Mouse (Mus musculus): Measurements from ENCODE around the gene Plk2. TPM values are rescaled to one million over a fixed set of nuclear protein-coding genes. Genes with fewer than 3 reads are reported as not detected.
A peak's percentile ranks its signal among the peaks of the same experiment; 100 is the strongest.

The Plk2 gene
- polyA plus RNA-seq, 1 experiment = 5.4 TPM

- DNase-seq = peak; percentile 91
- Histone ChIP-seq H3K36me3 (ENCODE audit: control insufficient read depth, insufficient read depth, low read length) (peaks cover 2% of the 10 kb centered on the region; the same call in 1 of the 2 replicates), H3K27ac (ENCODE audit: insufficient read depth, low read depth, low read length) (no peak overlapping the region), H3K4me3 (ENCODE audit: insufficient read depth, low read depth, low read length) (no peak overlapping the region), H3K4me1 (ENCODE audit: control insufficient read depth, insufficient read depth, low read length) (peaks cover 3% of the 10 kb centered on the region; the same call in 1 of the 2 replicates), H3K27me3 (replicated peaks; ENCODE audit: control insufficient read depth, insufficient read depth, low read length) (no peaks in the 10 kb centered on the region)
- WGBS = 45% methylated on average over 5 of the region's 5 CpGs
- no peak for TF ChIP-seq POLR2A (IDR thresholded peaks at IDR 0.05; ENCODE audit: low read depth, low read length)
- TF ChIP-seq CTCF (conservative IDR thresholded peaks at IDR 0.05; ENCODE audit: insufficient read depth, insufficient read length, low read depth, low read length) = no peak
Observed at GRCm38 (mm10) chr13:110406152-110406551, 11.3 kb downstream of the Plk2 start.

GRCm38 (mm10) chr13:110412572-110413209 is 17.8 kb downstream of the Plk2 start:
- Histone ChIP-seq H3K4me1 (ENCODE audit: control insufficient read depth, insufficient read depth, low read length) (no peaks in the 10 kb centered on the region), H3K27me3 (replicated peaks; ENCODE audit: control insufficient read depth, insufficient read depth, low read length) (no peaks in the 10 kb centered on the region), H3K36me3 (ENCODE audit: control insufficient read depth, insufficient read depth, low read length) (no peaks in the 10 kb centered on the region), H3K27ac (ENCODE audit: insufficient read depth, low read depth, low read length) (no peak overlapping the region), H3K4me3 (ENCODE audit: insufficient read depth, low read depth, low read length) (no peak overlapping the region)
- 88% methylated on average over 12 of the region's 12 CpGs for WGBS
- no peak for TF ChIP-seq POLR2A (IDR thresholded peaks at IDR 0.05; ENCODE audit: low read depth, low read length)
- TF ChIP-seq CTCF (conservative IDR thresholded peaks at IDR 0.05; ENCODE audit: insufficient read depth, insufficient read length, low read depth, low read length) = no peak
- DNase-seq = no peak

- no peaks in the 10 kb centered on the region for H3K4me1 ChIP-seq (ENCODE audit: control insufficient read depth, insufficient read depth, low read length)
- TF ChIP-seq POLR2A (IDR thresholded peaks at IDR 0.05; ENCODE audit: low read depth, low read length) = no peak
- no peak for TF ChIP-seq CTCF (conservative IDR thresholded peaks at IDR 0.05; ENCODE audit: insufficient read depth, insufficient read length, low read depth, low read length)
- no peak overlapping the region for H3K27ac ChIP-seq (ENCODE audit: insufficient read depth, low read depth, low read length)
- no peak overlapping the region for H3K4me3 ChIP-seq (ENCODE audit: insufficient read depth, low read depth, low read length)
- DNase-seq = no peak
- 87% methylated on average over 5 of the region's 5 CpGs for WGBS
- no peaks in the 10 kb centered on the region for H3K27me3 ChIP-seq (replicated peaks; ENCODE audit: control insufficient read depth, insufficient read depth, low read length)
- H3K36me3 ChIP-seq (ENCODE audit: control insufficient read depth, insufficient read depth, low read length) = no peaks in the 10 kb centered on the region
Observed at GRCm38 (mm10) chr13:110418656-110419055, 23.8 kb downstream of the Plk2 start.

GRCm38 (mm10) chr13:110419640-110420039 is 24.8 kb downstream of the Plk2 start:
- no peaks in the 10 kb centered on the region for H3K4me1 ChIP-seq (ENCODE audit: control insufficient read depth, insufficient read depth, low read length)

GRCm38 (mm10) chr13:110422434-110422833 is 27.6 kb downstream of the Plk2 start:
- Histone ChIP-seq H3K4me3 (ENCODE audit: insufficient read depth, low read depth, low read length) (no peak overlapping the region), H3K36me3 (ENCODE audit: control insufficient read depth, insufficient read depth, low read length) (no peaks in the 10 kb centered on the region), H3K4me1 (ENCODE audit: control insufficient read depth, insufficient read depth, low read length) (no peaks in the 10 kb centered on the region), H3K27ac (ENCODE audit: insufficient read depth, low read depth, low read length) (no peak overlapping the region), H3K27me3 (replicated peaks; ENCODE audit: control insufficient read depth, insufficient read depth, low read length) (no peaks in the 10 kb centered on the region)
- TF ChIP-seq CTCF (conservative IDR thresholded peaks at IDR 0.05; ENCODE audit: insufficient read depth, insufficient read length, low read depth, low read length) (no peak), POLR2A (IDR thresholded peaks at IDR 0.05; ENCODE audit: low read depth, low read length) (no peak)
- 86% methylated on average over 7 of the region's 7 CpGs for WGBS
- no peak for DNase-seq

More at GRCm38 (mm10) chr13:110419640-110420039, 24.8 kb downstream of the Plk2 start:
- Histone ChIP-seq H3K4me3 (ENCODE audit: insufficient read depth, low read depth, low read length) (no peak overlapping the region), H3K36me3 (ENCODE audit: control insufficient read depth, insufficient read depth, low read length) (no peaks in the 10 kb centered on the region), H3K27ac (ENCODE audit: insufficient read depth, low read depth, low read length) (no peak overlapping the region), H3K27me3 (replicated peaks; ENCODE audit: control insufficient read depth, insufficient read depth, low read length) (no peaks in the 10 kb centered on the region)
- no peak for DNase-seq
- no peak for TF ChIP-seq CTCF (conservative IDR thresholded peaks at IDR 0.05; ENCODE audit: insufficient read depth, insufficient read length, low read depth, low read length)
- no peak for TF ChIP-seq POLR2A (IDR thresholded peaks at IDR 0.05; ENCODE audit: low read depth, low read length)
- 80% methylated on average over 5 of the region's 5 CpGs for WGBS

GRCm38 (mm10) chr13:110425512-110426222 is 30.8 kb downstream of the Plk2 start:
- 91% methylated on average over 8 of the region's 8 CpGs for WGBS
- TF ChIP-seq POLR2A (IDR thresholded peaks at IDR 0.05; ENCODE audit: low read depth, low read length) = no peak
- TF ChIP-seq CTCF (conservative IDR thresholded peaks at IDR 0.05; ENCODE audit: insufficient read depth, insufficient read length, low read depth, low read length) = no peak

GRCm38 (mm10) chr13:110431388-110431787 is 36.5 kb downstream of the Plk2 start:
- no peak for DNase-seq
- no peak for TF ChIP-seq CTCF (conservative IDR thresholded peaks at IDR 0.05; ENCODE audit: insufficient read depth, insufficient read length, low read depth, low read length)
- TF ChIP-seq POLR2A (IDR thresholded peaks at IDR 0.05; ENCODE audit: low read depth, low read length) = no peak
- Histone ChIP-seq H3K27me3 (replicated peaks; ENCODE audit: control insufficient read depth, insufficient read depth, low read length) (no peaks in the 10 kb centered on the region), H3K4me3 (ENCODE audit: insufficient read depth, low read depth, low read length) (no peak overlapping the region), H3K36me3 (ENCODE audit: control insufficient read depth, insufficient read depth, low read length) (no peaks in the 10 kb centered on the region), H3K4me1 (ENCODE audit: control insufficient read depth, insufficient read depth, low read length) (peaks cover 3% of the 10 kb centered on the region; the same call in 1 of the 2 replicates), H3K27ac (ENCODE audit: insufficient read depth, low read depth, low read length) (no peak overlapping the region)

More at GRCm38 (mm10) chr13:110425512-110426222, 30.8 kb downstream of the Plk2 start:
- Histone ChIP-seq H3K36me3 (ENCODE audit: control insufficient read depth, insufficient read depth, low read length) (no peaks in the 10 kb centered on the region), H3K27me3 (replicated peaks; ENCODE audit: control insufficient read depth, insufficient read depth, low read length) (no peaks in the 10 kb centered on the region), H3K27ac (ENCODE audit: insufficient read depth, low read depth, low read length) (no peak overlapping the region), H3K4me3 (ENCODE audit: insufficient read depth, low read depth, low read length) (no peak overlapping the region), H3K4me1 (ENCODE audit: control insufficient read depth, insufficient read depth, low read length) (no peaks in the 10 kb centered on the region)
- no peak for DNase-seq
